In the genomic region with DNA sequence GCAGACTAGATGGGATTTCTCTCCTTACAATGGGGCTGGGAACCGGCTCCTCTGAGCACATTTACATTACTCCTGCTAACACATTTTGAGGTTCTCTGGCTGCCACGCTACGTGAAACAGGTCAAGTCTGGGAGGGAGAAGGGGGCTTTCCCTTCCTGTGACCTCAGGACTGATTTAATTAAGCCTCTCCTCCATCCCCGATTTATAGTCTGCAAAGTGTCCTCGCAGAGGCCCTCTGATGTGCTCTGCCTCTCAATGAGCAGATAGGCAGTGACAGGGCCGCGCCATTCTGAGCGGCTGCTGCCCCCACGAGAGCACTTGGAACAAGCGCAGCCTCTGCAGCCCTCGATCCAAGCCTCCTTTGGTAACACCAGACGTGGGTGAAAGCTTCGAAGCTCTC, we compare ENCODE assay signal across 8 mouse cellular contexts.
DNase-seq lines count a peak whose midpoint lies in the region; ATAC-seq lines count a peak whose summit lies in the region.

No protein-coding gene starts in this region.

- no peak overlapping the region for H3K4me3 ChIP-seq in hindbrain, embryonic 15.5 days

- 3% methylated on average over 13 of the region's 13 CpGs for WGBS in hindbrain, embryonic 15.5 days

- H3K4me1 ChIP-seq in hindbrain, embryonic 15.5 days (replicated peaks) = peaks cover 27% of the 10 kb centered on the region

- H3K9me3 ChIP-seq in hindbrain, embryonic 15.5 days = no peaks in the 10 kb centered on the region

- no peak overlapping the region for H3K9ac ChIP-seq in hindbrain, embryonic 15.5 days

- peak; percentile 66 for DNase-seq in R1 (ENCODE audit: low read depth, low spot score)
- peak; percentile 88 to 91 for DNase-seq in cerebellum, postnatal 25 days
- peak; percentile 70 for DNase-seq in gastrocnemius, adult 18-20 months (ENCODE audit: low spot score)
- peak; percentile 85 for DNase-seq in left cerebral cortex, adult 11 months (ENCODE audit: low spot score)
- DNase-seq in lung, postnatal 4 days = peak; percentile 80
- DNase-seq in right cerebral cortex, adult 18-20 months = peak; percentile 92
- DNase-seq in urinary bladder, postnatal 25 days (ENCODE audit: low spot score) = peak; percentile 59

- H3K27me3 ChIP-seq in hindbrain, embryonic 15.5 days = no peaks in the 10 kb centered on the region

- H3K4me2 ChIP-seq in hindbrain, embryonic 15.5 days = peak overlapping the region; percentile 42

- peak overlapping the region; percentile 72 for H3K27ac ChIP-seq in hindbrain, embryonic 15.5 days (replicated peaks)

- no peaks in the 10 kb centered on the region for H3K36me3 ChIP-seq in hindbrain, embryonic 15.5 days

- peak; percentile 92 for ATAC-seq in hindbrain, embryonic 15.5 days (ENCODE audit: low FRiP score, low read depth)
